Mouse (Mus musculus) lung, adult 2 months (tissue): Measurements from ENCODE around the gene Prkce. TPM values are rescaled to one million over a fixed set of nuclear protein-coding genes. Genes with fewer than 3 reads are reported as not detected.

Experiments used
- DNase-seq: peaks from one replicate; pipeline ENCODE4 v3.0.0; 2022
- H3K4me1 ChIP-seq: fragments of 200-500 bp; 2 replicates; pipeline ENCODE4 v1.6.1; 2011; ENCODE audit warnings: low read length; ENCODE audit not compliant: control insufficient read depth, insufficient read depth
- H3K4me3 ChIP-seq: fragments of 200-500 bp; replicated peaks from 2 replicates; pipeline ENCODE3; 2011; ENCODE audit warnings: low read depth, mild to moderate bottlenecking, control low read depth, low read length; ENCODE audit errors: extremely low read depth
- CTCF ChIP-seq: fragments of 200-500 bp; IDR thresholded peaks from 2 replicates; pipeline ENCODE4 v1.5.1; 2011; ENCODE audit warnings: mild to moderate bottlenecking, low read length, control low read depth; ENCODE audit not compliant: insufficient read depth
- POLR2A ChIP-seq: fragments of 200-500 bp; IDR thresholded peaks from 2 replicates; pipeline ENCODE4 v1.6.1; 2011; ENCODE audit warnings: low read depth, mild to moderate bottlenecking, control low read depth, low read length, borderline replicate concordance; ENCODE audit errors: extremely low read depth
- WGBS: fragments of 180-500 bp; shearing (Covaris S2); methylation state at CpG from one replicate; pipeline ENCODE4 v1.1.7; 2018; 5-methylcytosine and 5-hydroxymethylcytosine counted together
- polyA plus RNA-seq: library from polyadenylated mRNA; depleted of rRNA; stranded (reverse); fragments of >200 nt; gene quantifications from 2 replicates; pipeline ENCODE4 v1.2.3, GENCODE M21; 2012

Gene Prkce
- polyA plus RNA-seq, 1 experiment = 13.5 TPM

GRCm38 (mm10) chr17:86267126-86267760 is 99.7 kb downstream of the Prkce start:
- TF ChIP-seq CTCF (no peak), POLR2A (no peak)
- 53% methylated on average over 6 of the region's 6 CpGs for WGBS
- no peak overlapping the region for H3K4me3 ChIP-seq
- DNase-seq = no peak
- H3K4me1 ChIP-seq = no peaks in the 10 kb centered on the region; the same call in 1 of the 2 replicates

GRCm38 (mm10) chr17:86269639-86270038 is 102.1 kb downstream of the Prkce start:
- WGBS = 86% methylated on average over 8 of the region's 8 CpGs
- no peak for TF ChIP-seq CTCF
- no peak for TF ChIP-seq POLR2A
- no peak for DNase-seq
- no peaks in the 10 kb centered on the region; the same call in 1 of the 2 replicates for H3K4me1 ChIP-seq
- no peak overlapping the region for H3K4me3 ChIP-seq

GRCm38 (mm10) chr17:86270523-86270922 is 102.9 kb downstream of the Prkce start:
- no peak for TF ChIP-seq CTCF
- TF ChIP-seq POLR2A = no peak
- no peak overlapping the region for H3K4me3 ChIP-seq
- no peak for DNase-seq
- no peaks in the 10 kb centered on the region; the same call in 1 of the 2 replicates for H3K4me1 ChIP-seq
- WGBS = 89% methylated on average over 13 of the region's 13 CpGs

- TF ChIP-seq POLR2A = no peak
- TF ChIP-seq CTCF = no peak
- 40% methylated on average over 4 of the region's 4 CpGs for WGBS
- Histone ChIP-seq H3K4me3 (no peak overlapping the region), H3K4me1 (no peaks in the 10 kb centered on the region; the same call in 1 of the 2 replicates)
- DNase-seq = no peak
These were observed 103.7 kb downstream of the Prkce start for GRCm38 (mm10) chr17:86271277-86271676.

- Histone ChIP-seq H3K4me1 (peaks cover 3% of the 10 kb centered on the region), H3K4me3 (no peak overlapping the region)
- DNase-seq = no peak
- TF ChIP-seq POLR2A (no peak), CTCF (no peak)
- WGBS = 55% methylated on average over 6 of the region's 6 CpGs
These were observed 105.4 kb downstream of the Prkce start for GRCm38 (mm10) chr17:86272961-86273360.

- H3K4me3 ChIP-seq = no peak overlapping the region
- TF ChIP-seq CTCF = no peak
- no peak for TF ChIP-seq POLR2A
- H3K4me1 ChIP-seq = peaks cover 3% of the 10 kb centered on the region
- DNase-seq = no peak
- 82% methylated on average over 9 of the region's 9 CpGs for WGBS
These were observed 106.2 kb downstream of the Prkce start for GRCm38 (mm10) chr17:86273566-86274349.

GRCm38 (mm10) chr17:86274350-86274744 is 106.8 kb downstream of the Prkce start:
- TF ChIP-seq POLR2A = no peak
- no peak for TF ChIP-seq CTCF
- Histone ChIP-seq H3K4me1 (peaks cover 7% of the 10 kb centered on the region), H3K4me3 (no peak overlapping the region)
- 80% methylated on average over 7 of the region's 7 CpGs for WGBS
- DNase-seq = no peak

GRCm38 (mm10) chr17:86276381-86276780 is 108.8 kb downstream of the Prkce start:
- no peak for DNase-seq
- no peak for TF ChIP-seq CTCF
- no peak for TF ChIP-seq POLR2A
- WGBS = 87% methylated on average over 4 of the region's 4 CpGs
- Histone ChIP-seq H3K4me3 (no peak overlapping the region), H3K4me1 (peaks cover 17% of the 10 kb centered on the region)

GRCm38 (mm10) chr17:86277032-86277798 is 109.6 kb downstream of the Prkce start:
- Histone ChIP-seq H3K4me1 (peaks cover 17% of the 10 kb centered on the region), H3K4me3 (no peak overlapping the region)
- DNase-seq = no peak
- WGBS = 47% methylated on average over 8 of the region's 8 CpGs
- no peak for TF ChIP-seq POLR2A
- no peak for TF ChIP-seq CTCF
